Mouse (Mus musculus) CD4-positive, CD25-positive, alpha-beta regulatory T cell, adult 4 months (primary cell): Measurements from ENCODE around the gene Tac4. TPM values are rescaled to one million over a fixed set of nuclear protein-coding genes. Genes with fewer than 3 reads are reported as not detected.

Experiments
- ATAC-seq: one replicate; pipeline ENCODE4 v1.8.0; 2017
- polyA plus RNA-seq, 2 experiments: library from polyadenylated mRNA; unstranded; fragments of 100-300 nt; shearing (Covaris generic); gene quantifications; one replicate each; pipeline ENCODE4 v1.2.1; 2017

The Tac4 gene
- polyA plus RNA-seq = not detected

DNA sequence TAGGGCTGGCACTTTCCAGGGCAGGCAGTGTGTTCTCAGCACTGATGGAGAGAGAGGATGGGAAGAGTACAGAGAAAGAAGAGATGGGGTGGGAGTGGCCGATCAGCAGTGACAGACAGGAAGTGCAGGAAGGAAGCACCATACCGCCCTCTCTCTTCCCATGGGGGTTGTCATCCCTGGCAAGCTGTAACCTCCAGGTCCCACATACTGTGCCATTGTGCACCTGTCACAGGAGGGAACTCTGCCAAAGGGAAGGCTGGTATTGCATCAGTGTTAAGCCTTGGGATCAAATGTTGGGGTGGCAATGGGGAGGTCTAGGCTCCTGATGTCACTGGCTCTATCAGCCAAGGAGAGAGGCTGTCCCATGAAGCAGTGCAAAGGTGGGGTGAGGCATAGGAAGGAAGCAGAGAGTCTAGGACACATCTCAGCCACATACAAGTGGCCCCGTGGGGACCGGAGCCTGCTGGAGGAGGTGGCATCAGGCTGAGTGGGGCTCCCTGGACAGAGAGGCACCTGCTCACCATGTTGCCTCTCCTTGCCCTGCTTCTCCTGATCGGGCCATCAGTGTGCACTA, at the start of gene Tac4:
Gene Tac4, plus strand, starts transcription at position 352 of the 574 bp plus-strand sequence.
- peak; percentile 27 for ATAC-seq

- ATAC-seq = no peak
These were observed 47.7 kb upstream of the Tac4 start for GRCm38 (mm10) chr11:95213607-95214006.

DNA sequence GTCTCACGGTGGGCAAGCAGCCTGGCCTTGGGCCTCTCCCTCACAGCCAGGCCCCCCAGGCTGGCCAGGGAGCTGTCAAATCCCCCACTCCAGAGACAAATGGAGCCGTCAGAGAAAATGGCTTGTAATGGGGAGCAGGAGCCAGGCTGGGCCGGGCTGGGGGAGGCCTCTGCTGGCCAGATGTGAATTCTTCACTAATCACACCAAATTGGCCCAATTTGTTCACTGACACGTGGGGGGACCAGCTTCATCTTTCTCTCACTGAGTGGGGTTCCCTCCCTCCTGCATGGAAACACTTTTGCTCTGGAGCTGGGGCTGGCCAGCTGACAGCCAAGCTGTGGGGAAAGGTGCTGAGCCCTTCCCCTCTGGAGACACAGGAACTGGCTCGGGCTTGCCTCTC, 47.0 kb upstream of the Tac4 start:
- ATAC-seq = no peak

DNA sequence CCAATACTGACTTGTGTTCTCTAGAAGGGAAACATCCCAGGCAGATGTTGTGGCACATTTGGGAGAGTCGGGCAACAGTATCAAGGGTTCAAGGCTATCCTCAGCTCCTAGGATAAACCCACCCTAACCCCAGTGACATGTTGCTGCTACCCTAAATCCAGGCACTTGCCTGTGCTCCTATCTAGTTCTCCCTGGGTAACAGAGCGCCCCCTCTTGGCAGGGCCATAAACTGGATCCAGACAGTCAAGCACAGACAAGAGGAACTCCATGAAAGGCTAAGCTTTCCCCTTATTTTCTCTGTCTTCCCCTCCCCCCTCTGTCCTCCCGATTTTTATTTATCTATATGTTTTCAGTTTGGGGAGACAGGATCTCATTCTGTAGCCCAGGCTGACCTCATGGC, 45.1 kb upstream of the Tac4 start:
- ATAC-seq = no peak

GRCm38 (mm10) chr11:95219111-95219510, 42.2 kb upstream of the Tac4 start:
- no peak for ATAC-seq

DNA sequence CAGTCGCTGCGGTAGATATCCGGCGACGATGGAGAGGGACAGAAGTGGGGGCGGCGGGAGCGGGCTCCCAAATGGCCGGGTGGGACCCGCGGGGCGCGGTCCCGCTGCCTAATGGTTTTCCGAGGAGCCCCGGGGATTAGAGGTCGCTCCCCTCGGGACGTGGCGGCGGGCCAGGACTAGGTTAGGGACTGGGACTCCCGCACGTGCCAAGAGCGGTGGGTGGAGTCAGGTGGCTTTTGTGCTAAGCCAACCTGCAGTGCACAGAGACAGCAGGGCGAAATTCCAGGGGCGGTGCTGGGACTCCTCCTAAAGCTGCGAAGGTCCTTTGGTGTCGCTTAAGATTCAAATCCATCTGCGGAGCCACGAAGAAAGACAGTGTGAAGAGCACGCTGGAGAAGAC, 37.9 kb upstream of the Tac4 start:
- no peak for ATAC-seq

DNA sequence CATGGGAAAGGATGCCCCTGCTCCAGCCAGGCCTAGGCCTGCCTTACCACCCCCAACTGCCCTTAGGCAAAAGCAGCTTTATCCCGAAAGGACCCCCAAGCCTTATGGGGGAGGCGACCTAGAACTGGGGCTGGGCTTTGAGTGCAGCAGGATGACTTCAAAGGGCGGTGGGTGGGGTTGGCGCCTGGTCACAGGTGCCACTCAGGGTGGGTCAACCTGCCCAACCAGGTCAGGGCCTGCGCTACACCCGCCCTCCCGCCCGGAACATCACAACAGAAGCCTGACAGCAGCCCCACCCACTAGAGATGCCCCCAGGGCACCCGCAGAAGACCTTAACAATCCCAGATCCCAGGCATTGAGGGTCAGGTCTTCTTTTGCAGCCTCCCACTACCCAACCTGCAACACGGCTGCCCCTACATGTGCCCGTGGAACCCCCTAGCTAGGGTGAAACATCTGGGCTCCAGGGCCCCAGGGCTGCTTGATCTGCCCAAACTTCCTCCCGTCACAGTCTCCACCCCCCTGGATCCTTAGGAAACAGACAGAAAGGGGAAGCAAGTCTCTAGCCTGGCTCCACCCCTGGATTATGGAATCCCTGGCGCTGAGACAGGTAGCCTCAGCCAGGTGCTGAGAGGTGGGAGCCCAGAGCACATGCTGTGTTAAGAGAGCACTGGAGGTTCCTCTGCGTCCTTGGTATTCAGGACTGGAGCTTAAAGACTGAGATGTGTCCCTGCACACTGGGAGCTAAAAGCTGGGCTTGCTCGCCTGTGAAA, 37.0 kb upstream of the Tac4 start:
- no peak for ATAC-seq

- ATAC-seq = no peak
These were observed 35.9 kb upstream of the Tac4 start for GRCm38 (mm10) chr11:95225448-95225847.

DNA sequence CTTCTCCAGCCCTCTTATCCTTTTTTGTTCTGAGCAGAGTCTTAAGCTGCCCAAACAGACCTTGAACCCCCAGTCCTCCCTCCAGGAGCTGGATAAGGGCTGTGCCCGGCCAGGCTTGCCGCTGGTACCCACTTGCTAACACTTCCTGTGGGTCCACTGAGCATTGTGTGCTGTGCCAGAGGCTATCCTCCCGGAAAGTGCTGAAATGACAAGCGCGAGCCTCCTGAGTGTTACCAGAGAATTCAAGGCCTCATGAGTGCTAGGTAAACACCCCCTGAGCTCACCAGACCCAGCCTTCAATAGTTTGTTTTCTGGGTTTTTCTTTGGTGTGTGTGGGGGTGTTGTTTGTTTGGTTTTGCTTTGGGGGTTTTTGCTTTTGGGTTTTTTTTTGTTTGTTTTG, 33.9 kb upstream of the Tac4 start:
- no peak for ATAC-seq

- peak; percentile 34 for ATAC-seq
These were observed 29.5 kb upstream of the Tac4 start for GRCm38 (mm10) chr11:95231688-95232328.

DNA sequence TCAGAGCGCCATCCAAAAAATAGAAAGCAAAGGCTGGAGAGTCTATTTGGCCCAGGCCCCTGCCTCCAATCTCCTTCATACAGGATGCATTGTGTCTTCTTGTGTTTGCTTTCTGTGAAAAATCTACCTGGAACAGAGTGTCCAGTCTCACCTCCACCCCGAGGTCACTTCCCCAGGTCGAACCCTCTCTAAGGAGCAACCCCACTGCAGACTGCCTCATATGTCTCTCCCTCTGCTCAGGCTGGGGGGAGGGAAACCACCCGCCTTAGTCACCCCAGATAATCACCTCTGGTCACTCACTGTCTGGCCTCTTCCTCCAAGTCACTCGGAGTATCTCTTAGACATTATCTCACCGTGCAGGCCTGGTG, 29.0 kb upstream of the Tac4 start:
- ATAC-seq = no peak

DNA sequence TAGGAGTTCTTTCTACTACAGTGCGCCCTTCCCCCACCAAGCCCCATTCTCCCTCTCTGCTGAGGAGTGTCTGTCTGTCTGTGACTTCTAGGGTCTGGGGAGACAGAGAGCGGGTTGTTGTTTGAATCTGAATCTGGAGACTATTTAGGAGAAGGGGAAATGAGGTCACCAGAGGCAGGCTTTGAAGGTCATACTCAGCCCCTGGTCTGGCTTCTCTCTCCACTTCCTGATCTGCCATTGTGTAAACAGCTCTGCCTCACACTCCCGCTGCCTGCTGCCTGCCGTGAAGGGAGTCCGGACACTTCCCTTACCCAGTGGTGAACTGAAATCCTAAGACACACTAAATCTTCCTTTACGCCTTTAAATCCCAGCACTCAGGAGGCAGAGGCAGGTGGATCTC, 22.9 kb upstream of the Tac4 start:
- no peak for ATAC-seq

DNA sequence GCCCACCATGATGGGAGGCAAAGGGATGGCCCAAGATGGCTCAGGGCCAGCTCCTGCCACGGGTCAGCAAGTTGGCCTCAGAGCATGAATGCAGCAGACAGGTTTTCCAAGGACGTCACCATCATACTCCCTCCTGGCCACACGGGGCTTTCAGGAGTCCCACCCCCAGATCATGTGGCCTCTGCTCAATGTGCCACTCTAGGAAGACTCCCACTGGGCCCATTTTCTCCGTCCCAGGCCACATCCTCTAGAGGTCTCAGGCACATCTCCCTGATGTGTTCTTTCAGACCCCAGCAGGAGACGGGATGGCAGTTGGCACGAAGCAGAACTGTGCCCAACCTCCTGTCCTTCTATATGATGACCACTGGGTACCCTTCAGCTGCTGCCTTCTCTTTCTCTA, 18.7 kb upstream of the Tac4 start:
- no peak for ATAC-seq

- ATAC-seq = no peak
These were observed 15.9 kb upstream of the Tac4 start for GRCm38 (mm10) chr11:95245456-95245855.

GRCm38 (mm10) chr11:95247065-95247464, 14.3 kb upstream of the Tac4 start:
- ATAC-seq = no peak

DNA sequence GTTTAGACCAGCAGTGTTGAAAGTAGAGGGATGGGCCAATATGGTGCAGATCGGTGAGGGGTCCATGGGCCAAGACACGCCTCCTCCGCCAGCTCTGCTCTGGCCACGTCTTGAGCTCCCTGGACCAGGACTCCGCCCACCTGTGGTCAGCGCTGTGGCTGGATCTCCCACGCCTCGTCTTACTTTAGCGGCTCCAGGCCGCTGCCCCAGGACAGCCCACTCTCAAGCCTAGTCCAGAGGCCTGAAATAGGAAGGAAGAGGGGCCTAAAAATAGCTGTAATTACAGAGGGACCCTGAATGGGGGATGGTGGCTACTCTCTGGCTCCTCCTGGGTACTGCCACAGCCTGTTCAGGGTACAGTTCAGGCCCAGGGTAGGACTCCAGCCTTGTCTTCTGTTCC, 11.2 kb upstream of the Tac4 start:
- no peak for ATAC-seq

DNA sequence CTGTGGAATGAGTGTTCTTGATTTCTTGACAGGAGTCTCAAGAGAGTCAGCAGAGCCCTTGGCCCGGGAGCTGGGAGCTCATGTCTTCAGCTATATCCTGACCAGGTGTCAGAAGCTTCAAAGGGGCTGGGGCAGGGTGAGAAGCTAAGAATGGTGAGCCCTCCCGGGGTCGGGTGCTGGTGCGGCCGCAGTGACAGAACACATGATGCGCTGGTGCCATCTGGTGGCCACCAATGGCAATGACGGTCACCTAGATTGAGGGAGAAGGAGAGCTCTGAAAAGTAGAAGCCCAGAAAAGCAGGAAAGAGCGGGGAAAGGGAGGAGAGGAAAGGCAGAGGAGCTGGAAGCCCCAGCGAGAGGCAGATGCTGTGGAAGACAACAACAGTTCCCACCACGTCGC, 10.0 kb upstream of the Tac4 start:
- ATAC-seq = peak; percentile 53

DNA sequence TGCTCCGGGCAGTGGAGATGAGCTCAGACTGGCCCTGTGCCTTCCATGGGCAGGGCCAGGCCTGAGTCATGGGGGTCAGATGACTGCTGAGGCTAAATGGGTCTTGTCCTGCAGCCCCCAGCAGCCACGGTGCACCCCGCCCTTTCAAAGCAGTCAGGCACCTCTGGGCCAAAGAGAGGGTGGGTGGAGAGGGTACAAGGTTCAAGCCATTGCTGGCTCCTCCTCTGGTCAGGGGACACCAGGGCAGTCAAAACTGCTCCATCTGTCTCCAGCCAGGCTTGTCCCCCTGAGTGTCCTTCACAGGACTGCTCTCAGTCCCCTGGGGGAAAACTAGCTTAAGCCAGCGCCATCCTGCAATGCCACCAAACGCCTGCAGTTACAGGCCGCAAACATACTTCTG, 9.2 kb upstream of the Tac4 start:
- no peak for ATAC-seq

DNA sequence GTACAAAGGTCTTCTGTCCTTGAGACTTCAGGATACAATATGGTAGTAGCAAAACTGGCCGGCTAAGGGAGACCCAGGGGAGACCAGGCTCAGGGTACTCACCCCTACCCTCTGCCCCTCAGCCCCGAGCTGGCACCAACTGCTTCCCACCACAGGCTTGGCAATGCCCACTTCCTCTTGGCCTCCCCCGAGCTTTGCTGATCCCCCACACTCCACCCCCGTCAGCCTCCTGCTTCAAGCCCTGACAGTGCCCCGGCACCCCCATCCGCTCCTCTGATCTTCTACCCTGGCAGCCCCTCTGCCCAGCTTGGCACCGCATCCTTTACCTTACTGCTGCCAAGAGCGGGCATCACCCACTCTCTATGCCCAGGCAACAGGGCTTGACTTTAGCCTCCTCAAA, 7.2 kb upstream of the Tac4 start:
- ATAC-seq = no peak

DNA sequence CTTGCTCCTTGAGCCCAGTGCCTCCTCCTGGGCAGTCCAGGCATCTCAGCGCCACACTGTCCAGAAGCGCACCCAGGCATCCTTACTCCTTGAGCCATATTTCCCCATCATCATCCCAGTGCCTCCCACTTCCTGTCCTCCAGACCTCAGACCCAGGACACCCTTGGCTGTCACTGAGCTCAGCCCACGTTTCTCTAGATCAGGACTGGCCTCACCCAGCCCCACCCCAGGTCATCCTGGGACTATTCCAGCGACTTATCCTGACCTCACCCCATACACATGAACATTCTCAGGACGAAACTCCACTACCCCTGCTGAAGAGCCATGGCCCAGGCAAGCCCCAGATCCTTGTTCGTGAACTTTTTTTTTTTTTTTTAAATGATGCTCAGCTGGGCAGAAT, 5.6 kb upstream of the Tac4 start:
- no peak for ATAC-seq

DNA sequence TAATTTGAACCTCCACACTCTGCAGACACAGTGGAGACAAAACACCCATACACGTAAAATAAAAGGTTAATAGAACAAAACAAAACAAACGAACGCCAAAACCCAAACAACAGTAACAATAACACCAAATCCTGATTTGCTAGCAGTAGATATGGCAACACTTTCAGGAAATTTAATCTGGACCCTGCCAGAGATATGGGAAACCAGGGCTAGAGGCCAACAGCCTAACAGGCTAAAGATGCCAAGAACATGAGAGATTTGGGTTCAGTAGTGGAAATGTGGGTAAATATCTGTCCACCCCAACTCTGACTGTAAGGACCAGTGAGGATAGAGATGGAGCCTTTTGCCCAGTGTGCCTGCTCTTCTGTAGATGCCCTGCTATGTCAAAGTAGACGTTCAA, 3.4 kb upstream of the Tac4 start:
- no peak for ATAC-seq

DNA sequence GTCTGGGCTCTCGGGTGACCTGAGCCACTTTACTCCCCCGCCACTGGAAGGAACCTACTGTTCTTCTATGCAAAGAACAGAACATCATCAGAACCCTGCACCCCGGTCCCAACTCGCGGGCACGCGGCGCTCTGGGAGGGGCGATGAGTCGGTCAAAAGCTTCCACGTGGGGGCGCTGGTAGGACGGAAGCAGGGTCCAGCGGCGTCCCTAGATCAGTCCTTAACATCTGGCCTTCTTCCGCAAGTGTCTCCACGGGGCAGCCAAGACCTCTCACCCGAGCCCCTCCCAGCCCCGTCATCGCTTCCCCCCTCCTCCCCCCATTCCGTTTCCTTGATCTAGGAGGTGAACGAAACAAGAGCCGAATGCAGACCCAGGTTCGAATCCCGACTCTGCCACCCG, 2.8 kb upstream of the Tac4 start:
- ATAC-seq = peak; percentile 19

GRCm38 (mm10) chr11:95259088-95259849, 2.1 kb upstream of the Tac4 start:
- peak; percentile 86 for ATAC-seq
